Mouse (Mus musculus) kidney, adult 2 months (tissue): Measurements from ENCODE around the gene Ccl19.
"Not testable (repeated sequence)": the region's sequence is repeated elsewhere in the genome, so short reads cannot be mapped to it uniquely, and the experiment has no call there.

Experiments used
- CTCF ChIP-seq: fragments of 200-500 bp; conservative IDR thresholded peaks from 2 replicates; pipeline ENCODE4 v1.5.1; 2011; ENCODE audit warnings: low read depth, mild to moderate bottlenecking, control low read depth, low read length, moderate library complexity, mixed read lengths; ENCODE audit not compliant: insufficient read depth, insufficient read length
- POLR2A ChIP-seq: fragments of 200-500 bp; IDR thresholded peaks from one replicate; pipeline ENCODE4 v1.6.1; 2011; ENCODE audit warnings: low read depth, low read length, control low read depth

DNA sequence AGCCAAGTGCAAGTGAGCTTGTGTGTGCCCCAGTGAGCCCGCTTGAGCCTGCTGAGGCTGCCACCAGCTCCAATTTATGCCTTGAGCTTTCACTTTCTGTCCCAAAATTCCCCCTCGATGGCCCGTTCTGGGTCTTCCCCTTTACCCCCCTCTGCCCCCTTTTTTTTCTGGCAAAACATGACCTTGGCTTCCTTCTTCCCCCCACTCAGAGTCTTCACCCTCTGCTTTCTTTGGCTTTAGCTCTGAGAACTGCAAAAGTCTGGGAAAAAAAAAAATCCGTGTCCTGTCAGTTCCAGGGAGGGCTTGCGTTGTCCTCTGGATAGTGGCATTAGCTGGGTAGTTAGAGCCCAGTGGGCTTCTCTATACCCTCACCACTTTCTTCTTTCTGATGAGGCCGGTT is at the start of gene Ccl19:
- not testable (repeated sequence) for TF ChIP-seq CTCF, POLR2A
